Mouse (Mus musculus) liver, adult 2 months (tissue): ENCODE results near the gene Hus1.

Experiments
- CTCF ChIP-seq: fragments of 200-500 bp; IDR thresholded peaks from 2 replicates; pipeline ENCODE4 v1.5.1; 2011; ENCODE audit warnings: low read depth, low read length, control low read depth
- POLR2A ChIP-seq: fragments of 200-500 bp; IDR thresholded peaks from 2 replicates; pipeline ENCODE4 v1.6.1; 2011; ENCODE audit warnings: low read length, control low read depth; ENCODE audit not compliant: insufficient read depth; ENCODE audit errors: extremely low read depth

DNA sequence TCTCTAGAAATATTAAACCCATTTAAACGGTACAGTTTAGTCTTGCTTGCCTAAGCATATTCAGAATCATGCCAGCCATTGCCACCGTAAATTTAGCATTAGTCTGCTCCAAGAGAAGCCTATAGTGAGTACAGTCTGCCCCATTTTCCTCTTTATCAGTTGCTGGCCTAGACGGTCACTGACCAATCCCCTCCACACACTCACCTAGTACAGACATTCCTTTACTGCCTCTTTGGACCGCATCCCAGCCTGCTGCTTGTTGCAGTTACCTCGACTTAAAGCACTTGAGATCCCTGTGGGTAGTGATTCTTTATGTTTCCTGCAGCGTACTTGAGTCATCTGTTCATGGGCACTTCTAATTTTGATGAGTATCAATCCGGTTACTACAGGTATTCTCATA, 13.8 kb upstream of the Hus1 start:
- TF ChIP-seq CTCF (no peak), POLR2A (no peak)
